Mouse (Mus musculus) layer of hippocampus, postnatal 14 days (tissue): ENCODE results near the gene Slc22a17. TPM values are rescaled to one million over a fixed set of nuclear protein-coding genes. Genes with fewer than 3 reads are reported as not detected.

Source experiments
- DNase-seq, 2 experiments: peaks; one replicate each; pipeline ENCODE4 v3.0.0; 2021 to 2022; ENCODE audit warnings: low spot score in 2 of 2, mixed read lengths in 1 of 2
- total RNA-seq, 2 experiments: library from RNA; stranded (reverse); gene quantifications; 2 replicates each; pipeline ENCODE4 v1.2.3; 2021

Slc22a17 gene
- total RNA-seq, 2 experiments from 2014 or later, result 676 to 680 TPM

GRCm38 (mm10) chr14:54908682-54909081 is 4.2 kb downstream of the Slc22a17 start:
- no peak for DNase-seq

GRCm38 (mm10) chr14:54903641-54904040 is 9.3 kb downstream of the Slc22a17 start:
- DNase-seq, result no peak

GRCm38 (mm10) chr14:54900383-54900782 is 12.5 kb downstream of the Slc22a17 start:
- peak; percentile 75 to 91 for DNase-seq

GRCm38 (mm10) chr14:54897445-54897844 is 15.5 kb downstream of the Slc22a17 start:
- no peak for DNase-seq

GRCm38 (mm10) chr14:54894296-54895151 is 18.4 kb downstream of the Slc22a17 start:
- peak; percentile 41 to 63 for DNase-seq

- peak; percentile 98 to 100 for DNase-seq
Observed at GRCm38 (mm10) chr14:54893651-54894181, 19.2 kb downstream of the Slc22a17 start.

- DNase-seq, result no peak
Observed at GRCm38 (mm10) chr14:54892200-54892599, 20.7 kb downstream of the Slc22a17 start, which contains the start of gene Pabpn1. Gene Pabpn1, plus strand, starts transcription at chr14:54892500.

- no peak for DNase-seq
Observed at GRCm38 (mm10) chr14:54885309-54885708, 27.6 kb downstream of the Slc22a17 start.

- DNase-seq, result no peak
Observed at GRCm38 (mm10) chr14:54884022-54884712, 28.8 kb downstream of the Slc22a17 start.

- peak; percentile 61 to 74 for DNase-seq
Observed at GRCm38 (mm10) chr14:54883154-54884021, 29.5 kb downstream of the Slc22a17 start, which contains the start of the genes Bcl2l2 and Gm20521. Gene Bcl2l2, plus strand, starts transcription at chr14:54883377. Gene Gm20521, plus strand, starts transcription at chr14:54883441.

- DNase-seq, result peak; percentile 59 to 65
Observed at GRCm38 (mm10) chr14:54877048-54877715, 35.8 kb downstream of the Slc22a17 start, which contains the start of gene Ppp1r3e. Gene Ppp1r3e, minus strand, starts transcription at chr14:54877550.

GRCm38 (mm10) chr14:54876539-54877047 is 36.3 kb downstream of the Slc22a17 start:
- peak; percentile 89 for DNase-seq

- no peak for DNase-seq
Observed at GRCm38 (mm10) chr14:54875844-54876538, 36.9 kb downstream of the Slc22a17 start.

GRCm38 (mm10) chr14:54874165-54874564 is 38.8 kb downstream of the Slc22a17 start:
- DNase-seq, result no peak

- DNase-seq, result no peak
Observed at GRCm38 (mm10) chr14:54870861-54871260, 42.1 kb downstream of the Slc22a17 start, which contains the start of gene Homez. Gene Homez, minus strand, starts transcription at chr14:54870961.

- no peak for DNase-seq
Observed at GRCm38 (mm10) chr14:54868026-54868425, 44.9 kb downstream of the Slc22a17 start.

- DNase-seq, result no peak
Observed at GRCm38 (mm10) chr14:54866936-54867335, 46.0 kb downstream of the Slc22a17 start.

GRCm38 (mm10) chr14:54866268-54866667 is 46.7 kb downstream of the Slc22a17 start:
- DNase-seq, result no peak

GRCm38 (mm10) chr14:54865626-54866025 is 47.3 kb downstream of the Slc22a17 start:
- no peak for DNase-seq
